Mouse (Mus musculus): ENCODE measurements at regions not wholly inside any gene's neighbourhood (a gene's known extent, or its start where the extent isn't known, plus 50 kb on each side); places are given as distances from the start of the nearest gene placed in this dataset.
"Not testable (repeated sequence)": the region's sequence is repeated elsewhere in the genome, so short reads cannot be mapped to it uniquely, and the experiment has no call there.

- not testable (repeated sequence) for TF ChIP-seq MAZ (IDR thresholded peaks at IDR 0.05; ENCODE audit: low read depth, low read length); GABPA (IDR thresholded peaks at IDR 0.05; ENCODE audit: low read depth, low read length); E2F4 (IDR thresholded peaks at IDR 0.05; ENCODE audit: borderline replicate concordance, low read depth, low read length)
Measured at GRCm38 (mm10) chr3:106278571-106278970, 59.3 kb upstream of the Chil4 start.

Data from MEL (cell line).